Mouse (Mus musculus): ENCODE measurements around the gene Otub1. TPM values are rescaled to one million over a fixed set of nuclear protein-coding genes. Genes with fewer than 3 reads are reported as not detected.

Gene Otub1
- polyA plus RNA-seq, 1 experiment from 2014 or later = 183 TPM

DNA sequence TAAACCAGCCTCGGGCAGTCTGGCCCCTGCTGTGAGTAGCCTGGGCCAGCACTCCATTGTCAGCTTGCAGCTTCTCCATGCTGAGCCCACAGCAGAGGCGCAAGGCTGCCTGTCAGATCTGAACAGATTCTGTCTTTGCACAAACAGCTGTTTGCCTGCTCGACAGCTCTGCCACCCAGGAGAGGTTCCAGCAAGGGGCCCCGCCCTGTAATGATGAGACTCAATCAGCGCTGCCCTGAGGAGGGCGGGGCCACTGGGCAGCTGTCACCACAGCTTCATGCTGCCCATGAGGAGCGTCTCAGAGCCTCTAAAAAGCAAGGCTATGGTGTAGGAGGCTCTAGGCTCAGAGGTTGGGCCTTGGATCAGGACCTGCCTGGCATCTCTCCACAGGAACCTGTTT, 52.9 kb downstream of the Otub1 start:
- Histone ChIP-seq H3K27me3 (peaks cover 6% of the 10 kb centered on the region; the same call in 1 of the 2 replicates), H3K4me1 (peaks cover 88% of the 10 kb centered on the region), H3K27ac (peak overlapping the region; percentile 59; the same call in 1 of the 2 replicates), H3K4me2 (no peak overlapping the region), H3K9ac (no peak overlapping the region), H3K4me3 (no peak overlapping the region), H3K9me3 (no peaks in the 10 kb centered on the region), H3K36me3 (no peaks in the 10 kb centered on the region)
- 28% methylated on average over 7 of the region's 7 CpGs for WGBS
- no peak for ATAC-seq (ENCODE audit: insufficient number of reproducible peaks, low FRiP score, low TSS enrichment, low read depth)

DNA sequence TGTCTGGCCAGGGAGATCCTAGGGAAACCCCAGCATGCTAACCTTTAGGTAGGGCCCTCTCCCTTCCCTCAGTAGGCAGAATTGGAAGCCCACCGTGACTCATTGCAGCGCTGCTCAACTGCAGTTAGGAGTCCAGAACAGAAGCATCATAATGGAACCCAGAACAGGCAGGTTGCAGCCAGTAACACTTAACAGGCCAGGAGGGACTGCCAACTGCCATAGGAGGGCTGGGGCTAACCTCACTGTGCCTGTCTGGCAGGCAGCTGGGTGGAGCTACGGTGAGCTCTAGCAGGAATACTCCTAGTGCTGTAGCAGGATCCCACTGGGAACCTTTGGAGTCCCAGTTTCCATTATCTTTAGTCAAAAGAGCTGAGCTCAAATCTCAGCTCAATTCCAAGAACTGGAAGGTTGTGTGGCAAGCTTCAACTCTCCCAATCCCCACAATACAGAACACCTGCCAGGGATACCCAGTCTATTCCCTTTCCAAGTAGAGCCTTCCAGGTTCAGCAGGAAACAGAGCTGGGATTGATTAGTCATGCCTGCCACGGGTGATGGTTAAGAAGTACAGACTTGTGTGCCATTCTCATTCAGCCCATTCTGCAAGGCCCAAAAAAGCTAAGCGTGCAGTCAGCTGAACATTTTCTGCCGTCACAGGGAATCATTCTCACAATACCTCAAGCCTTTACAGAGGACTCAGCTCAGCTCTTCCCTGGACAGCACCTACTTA, 54.0 kb downstream of the Otub1 start:
- Histone ChIP-seq H3K27me3 (peaks cover 3% of the 10 kb centered on the region; the same call in 1 of the 2 replicates), H3K27ac (0 out of 2 replicates have a peak overlapping the region, but pooled peaks have one; percentile 59), H3K4me1 (peaks cover 90% of the 10 kb centered on the region), H3K36me3 (no peaks in the 10 kb centered on the region), H3K4me3 (no peak overlapping the region), H3K9me3 (no peaks in the 10 kb centered on the region), H3K4me2 (no peak overlapping the region), H3K9ac (no peak overlapping the region)
- ATAC-seq (ENCODE audit: insufficient number of reproducible peaks, low FRiP score, low TSS enrichment, low read depth) = no peak
- WGBS = 72% methylated on average over 6 of the region's 6 CpGs

DNA sequence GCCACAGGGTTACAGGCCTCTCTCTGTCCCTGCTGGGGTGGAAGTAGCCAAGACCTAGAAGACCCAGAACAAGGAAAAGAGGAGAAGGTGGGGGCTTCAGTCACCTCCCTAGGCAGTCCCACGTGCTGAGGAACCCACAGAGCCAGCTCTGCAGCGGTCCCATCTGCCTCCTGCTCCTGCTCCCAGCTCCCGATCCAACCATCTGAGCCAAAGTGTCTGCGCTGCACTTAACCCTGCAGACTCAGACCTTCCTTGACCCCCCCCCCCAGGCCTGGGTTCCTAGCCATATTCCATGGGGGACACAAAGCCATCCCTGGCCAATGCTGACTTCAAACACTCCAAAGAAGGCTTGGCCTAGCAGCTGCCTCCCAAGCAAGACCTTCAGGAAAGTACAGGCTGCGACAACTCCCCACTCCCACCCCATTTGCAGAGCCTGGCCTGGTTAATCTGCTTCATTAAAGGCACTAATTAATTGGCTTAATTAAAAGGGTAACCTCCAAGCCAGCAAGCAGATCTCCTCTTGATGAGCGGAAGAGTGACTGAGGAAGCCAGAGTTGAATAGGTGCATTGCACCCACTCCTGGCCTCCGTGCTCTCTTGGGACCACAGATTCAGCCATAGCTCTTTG, 54.7 kb downstream of the Otub1 start:
- H3K4me2 ChIP-seq = no peak overlapping the region
- no peaks in the 10 kb centered on the region for H3K36me3 ChIP-seq
- ATAC-seq (ENCODE audit: insufficient number of reproducible peaks, low FRiP score, low TSS enrichment, low read depth) = no peak
- no peak overlapping the region for H3K27ac ChIP-seq
- H3K9ac ChIP-seq = no peak overlapping the region
- H3K4me3 ChIP-seq = no peak overlapping the region
- peaks cover 83% of the 10 kb centered on the region for H3K4me1 ChIP-seq
- 79% methylated on average over 7 of the region's 7 CpGs for WGBS
- no peaks in the 10 kb centered on the region for H3K9me3 ChIP-seq
- peaks cover 10% of the 10 kb centered on the region; the same call in 1 of the 2 replicates for H3K27me3 ChIP-seq

DNA sequence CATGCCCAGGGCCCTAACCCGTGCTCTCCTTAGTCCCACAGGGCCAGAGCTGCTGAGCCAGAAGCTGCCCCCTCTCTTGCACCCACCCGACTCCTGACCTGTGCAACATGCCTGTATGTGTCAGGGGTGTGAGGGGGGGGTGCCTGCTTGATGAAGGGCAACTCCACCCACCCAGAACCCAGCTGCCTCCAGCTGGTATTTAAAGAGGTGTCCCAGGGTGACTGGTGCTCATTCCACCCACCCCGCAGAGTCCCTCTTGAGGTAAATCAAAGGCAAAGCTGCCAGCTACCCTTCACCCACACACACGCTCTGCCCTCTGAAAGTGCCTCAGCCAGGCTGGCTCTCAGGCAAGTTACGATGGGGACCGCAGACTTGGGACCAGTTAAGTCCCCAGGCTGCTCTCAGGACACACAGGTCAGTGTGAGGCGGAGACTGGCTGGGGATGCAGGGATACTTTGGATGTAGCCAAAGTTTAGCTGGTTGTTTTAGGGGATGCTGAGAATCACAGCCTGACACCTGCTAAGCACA, 56.9 kb downstream of the Otub1 start:
- Histone ChIP-seq H3K27ac (no peak overlapping the region), H3K27me3 (peaks cover 30% of the 10 kb centered on the region), H3K9me3 (no peaks in the 10 kb centered on the region), H3K4me2 (no peak overlapping the region), H3K4me3 (no peak overlapping the region), H3K36me3 (no peaks in the 10 kb centered on the region), H3K4me1 (peaks cover 67% of the 10 kb centered on the region), H3K9ac (no peak overlapping the region)
- 70% methylated on average over 7 of the region's 7 CpGs for WGBS
- no peak for ATAC-seq (ENCODE audit: insufficient number of reproducible peaks, low FRiP score, low TSS enrichment, low read depth)

DNA sequence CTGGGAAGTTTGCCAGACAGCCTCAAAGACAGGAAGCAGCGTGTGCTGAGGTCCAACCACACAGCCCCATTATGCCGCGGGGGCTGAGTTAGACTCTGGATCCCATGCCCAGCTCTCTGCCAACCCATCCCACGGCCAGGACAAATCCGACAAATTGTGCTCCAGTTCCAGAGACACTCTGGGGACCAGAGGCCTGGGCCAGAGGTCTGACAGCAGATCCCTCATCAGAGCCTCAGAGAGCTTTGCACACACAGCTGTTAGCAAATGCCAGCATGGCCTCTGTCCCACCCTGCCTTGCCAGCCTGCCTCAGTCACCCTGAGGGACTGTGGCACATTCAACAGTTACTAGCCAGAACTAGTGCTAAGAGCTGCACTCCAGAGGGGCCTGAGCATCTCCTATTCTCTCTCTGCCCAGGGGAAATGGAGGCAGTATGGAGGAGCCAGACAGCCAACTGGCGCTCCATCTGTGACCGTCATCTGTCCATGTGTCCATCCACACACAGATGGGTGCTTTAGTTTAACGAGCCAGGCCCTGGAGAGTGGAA, 57.5 kb downstream of the Otub1 start:
- Histone ChIP-seq H3K9me3 (no peaks in the 10 kb centered on the region), H3K4me1 (peaks cover 67% of the 10 kb centered on the region), H3K9ac (no peak overlapping the region), H3K4me3 (no peak overlapping the region), H3K27me3 (peaks cover 31% of the 10 kb centered on the region), H3K27ac (no peak overlapping the region), H3K36me3 (no peaks in the 10 kb centered on the region), H3K4me2 (no peak overlapping the region)
- WGBS = 46% methylated on average over 8 of the region's 8 CpGs
- no peak for ATAC-seq (ENCODE audit: insufficient number of reproducible peaks, low FRiP score, low TSS enrichment, low read depth)

Other genes with a start within 250 kb of the Otub1 start
- 168 TPM in 2 replicates for gene Ppp1r14b, start 231.3 kb downstream of the Otub1 start, polyA plus RNA-seq (2015; fragmentation: Nextera tagmentation; extraction: Ambion mirVana)
- 48.4 and 50.5 TPM in 2 replicates for gene Plcb3, start 229.8 kb downstream of the Otub1 start, polyA plus RNA-seq (2015; fragmentation: Nextera tagmentation; extraction: Ambion mirVana)
- gene Fkbp2, start 225.8 kb downstream of the Otub1 start, polyA plus RNA-seq (2015; fragmentation: Nextera tagmentation; extraction: Ambion mirVana) = 117 and 124 TPM in 2 replicates
- 39.9 and 46.3 TPM in 2 replicates for gene Vegfb, start 218.7 kb downstream of the Otub1 start, polyA plus RNA-seq (2015; fragmentation: Nextera tagmentation; extraction: Ambion mirVana)
- 23.8 and 30.6 TPM in 2 replicates for gene Dnajc4, start 213.7 kb downstream of the Otub1 start, polyA plus RNA-seq (2015; fragmentation: Nextera tagmentation; extraction: Ambion mirVana)
- gene Nudt22, start 210.2 kb downstream of the Otub1 start, polyA plus RNA-seq (2015; fragmentation: Nextera tagmentation; extraction: Ambion mirVana) = 21.7 and 24.1 TPM in 2 replicates
- 11.9 and 12.2 TPM in 2 replicates for gene Trpt1, start 210.2 kb downstream of the Otub1 start, polyA plus RNA-seq (2015; fragmentation: Nextera tagmentation; extraction: Ambion mirVana)
- gene Fermt3, start 186.8 kb downstream of the Otub1 start, polyA plus RNA-seq (2015; fragmentation: Nextera tagmentation; extraction: Ambion mirVana) = 13.1 TPM in 2 replicates
- gene Stip1, start 166.3 kb downstream of the Otub1 start, polyA plus RNA-seq (2015; fragmentation: Nextera tagmentation; extraction: Ambion mirVana) = 207 and 226 TPM in 2 replicates
- gene Macrod1, start 149.5 kb downstream of the Otub1 start, polyA plus RNA-seq (2015; fragmentation: Nextera tagmentation; extraction: Ambion mirVana) = 18.2 and 27.2 TPM in 2 replicates
- gene Flrt1, start 100.6 kb downstream of the Otub1 start, polyA plus RNA-seq (2015; fragmentation: Nextera tagmentation; extraction: Ambion mirVana) = 5.6 and 5.8 TPM in 2 replicates
- 676 and 682 TPM in 2 replicates for gene Cox8a, start 11.3 kb upstream of the Otub1 start, polyA plus RNA-seq (2015; fragmentation: Nextera tagmentation; extraction: Ambion mirVana)
- gene Naa40, start 34.9 kb upstream of the Otub1 start, polyA plus RNA-seq (2015; fragmentation: Nextera tagmentation; extraction: Ambion mirVana) = 43.4 and 45.0 TPM in 2 replicates
- 16.9 TPM in 2 replicates for gene Rcor2, start 61.0 kb upstream of the Otub1 start, polyA plus RNA-seq (2015; fragmentation: Nextera tagmentation; extraction: Ambion mirVana)
- 41.1 and 46.4 TPM in 2 replicates for gene Mark2, start 135.5 kb upstream of the Otub1 start, polyA plus RNA-seq (2015; fragmentation: Nextera tagmentation; extraction: Ambion mirVana)
- 24.8 and 26.0 TPM in 2 replicates for gene Spindoc, start 176.7 kb upstream of the Otub1 start, polyA plus RNA-seq (2015; fragmentation: Nextera tagmentation; extraction: Ambion mirVana)
- 6.4 and 7.8 TPM in 2 replicates for gene 2700081O15Rik, start 211.3 kb upstream of the Otub1 start, polyA plus RNA-seq (2015; fragmentation: Nextera tagmentation; extraction: Ambion mirVana)